Mouse (Mus musculus): Measurements from ENCODE around the gene Vps51. TPM values are rescaled to one million over a fixed set of nuclear protein-coding genes. Genes with fewer than 3 reads are reported as not detected.

The Vps51 gene
- polyA plus RNA-seq, 1 experiment from 2014 or later, result 77.5 TPM

DNA sequence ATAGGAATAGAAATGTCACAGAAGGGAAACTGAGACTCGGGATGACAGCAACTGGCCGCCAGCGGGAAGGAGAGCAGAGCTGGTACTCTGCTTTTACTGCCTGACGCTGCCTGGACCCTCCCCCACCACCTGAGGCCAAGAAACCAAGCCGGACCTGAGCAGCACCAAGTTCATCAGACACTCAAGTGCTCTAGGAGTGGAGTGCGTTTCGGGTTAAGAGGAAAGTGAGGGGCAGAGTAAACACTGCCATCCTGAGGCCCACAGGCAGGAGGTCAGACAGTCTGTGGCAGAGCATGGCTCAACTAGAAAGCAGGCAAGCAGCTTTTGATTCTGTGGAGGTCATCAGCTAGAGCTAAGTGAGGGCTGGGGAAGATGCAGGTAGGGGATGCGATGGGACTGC, 54.0 kb downstream of the Vps51 start:
- 40% methylated on average over 8 of the region's 8 CpGs for WGBS
- Histone ChIP-seq H3K4me3 (no peak overlapping the region), H3K27me3 (no peaks in the 10 kb centered on the region), H3K9ac (no peak overlapping the region), H3K9me3 (no peaks in the 10 kb centered on the region), H3K4me2 (peak overlapping the region; percentile 0; the same call in 1 of the 2 replicates), H3K36me3 (no peaks in the 10 kb centered on the region), H3K27ac (peak overlapping the region; percentile 53; the same call in 1 of the 2 replicates), H3K4me1 (peaks cover 19% of the 10 kb centered on the region)
- 0 out of 2 replicates have a peak, but pooled peaks have one; percentile 28 for ATAC-seq (ENCODE audit: borderline replicate concordance, extremely low read depth, low FRiP score, low TSS enrichment)

DNA sequence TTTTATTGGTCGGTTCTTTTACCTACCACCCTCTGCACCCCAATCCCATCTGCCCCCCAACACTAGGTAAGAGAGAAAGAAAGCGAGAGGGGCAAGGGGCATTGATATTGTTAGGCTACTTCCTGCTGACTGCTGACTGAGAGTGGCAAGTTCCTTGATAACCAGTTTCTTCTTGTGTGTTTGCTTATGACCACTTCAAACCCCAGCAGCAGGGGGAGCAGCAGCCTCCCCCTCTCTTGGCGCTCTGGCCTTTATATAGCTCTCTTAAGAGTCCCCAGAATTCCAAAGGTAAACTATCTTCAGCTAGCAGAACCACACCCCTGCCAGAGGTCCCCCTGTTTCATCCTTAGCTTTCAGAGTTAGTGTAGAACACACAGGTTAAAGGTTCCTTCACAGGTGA, 56.8 kb downstream of the Vps51 start:
- 40% methylated on average over 3 of the region's 3 CpGs for WGBS
- Histone ChIP-seq H3K4me2 (no peak overlapping the region), H3K27me3 (0 out of 2 replicates have a peak, but pooled peaks cover 5% of the 10 kb centered on the region), H3K27ac (no peak overlapping the region), H3K4me3 (no peak overlapping the region), H3K9ac (no peak overlapping the region), H3K9me3 (no peaks in the 10 kb centered on the region), H3K36me3 (no peaks in the 10 kb centered on the region), H3K4me1 (peaks cover 30% of the 10 kb centered on the region)
- no peak for ATAC-seq (ENCODE audit: borderline replicate concordance, extremely low read depth, low FRiP score, low TSS enrichment)

GRCm38 (mm10) chr19:6018142-6019089, 58.6 kb downstream of the Vps51 start:
- Histone ChIP-seq H3K27me3 (0 out of 2 replicates have a peak, but pooled peaks cover 5% of the 10 kb centered on the region), H3K4me3 (no peak overlapping the region), H3K36me3 (no peaks in the 10 kb centered on the region), H3K27ac (no peak overlapping the region), H3K9ac (no peak overlapping the region), H3K4me1 (peaks cover 26% of the 10 kb centered on the region), H3K4me2 (no peak overlapping the region), H3K9me3 (no peaks in the 10 kb centered on the region)
- ATAC-seq (ENCODE audit: borderline replicate concordance, extremely low read depth, low FRiP score, low TSS enrichment), result no peak
- 31% methylated on average over 15 of the region's 15 CpGs for WGBS

Small RNAs within 50 kb of the gene (microRNA-seq; reads per million reads assigned to microRNA genes)
- 0.74 reads per million for gene Mir6988

Other genes starting within 250 kb of the Vps51 start
- 50.7 and 53.0 TPM in 2 replicates for gene Frmd8, start 202.0 kb downstream of the Vps51 start, polyA plus RNA-seq (2015; fragmentation: Nextera tagmentation; extraction: Ambion mirVana)
- 4.2 and 5.6 TPM in 2 replicates for gene Slc25a45, start 199.4 kb downstream of the Vps51 start, polyA plus RNA-seq (2015; fragmentation: Nextera tagmentation; extraction: Ambion mirVana)
- 3.2 and 3.6 TPM in 2 replicates for gene Tigd3, start 183.1 kb downstream of the Vps51 start, polyA plus RNA-seq (2015; fragmentation: Nextera tagmentation; extraction: Ambion mirVana)
- gene Dpf2, start 164.2 kb downstream of the Vps51 start, polyA plus RNA-seq (2015; fragmentation: Nextera tagmentation; extraction: Ambion mirVana), result 142 and 147 TPM in 2 replicates
- 12.0 and 14.1 TPM in 2 replicates for gene Cdc42ep2, start 152.4 kb downstream of the Vps51 start, polyA plus RNA-seq (2015; fragmentation: Nextera tagmentation; extraction: Ambion mirVana)
- gene Pola2, start 113.0 kb downstream of the Vps51 start, polyA plus RNA-seq (2015; fragmentation: Nextera tagmentation; extraction: Ambion mirVana), result 72.3 and 75.3 TPM in 2 replicates
- gene Slc22a20, start 91.1 kb downstream of the Vps51 start, polyA plus RNA-seq (2015; fragmentation: Nextera tagmentation; extraction: Ambion mirVana), result not detected in 2 replicates
- 8.8 and 11.6 TPM in 2 replicates for gene Capn1, start 61.3 kb downstream of the Vps51 start, polyA plus RNA-seq (2015; fragmentation: Nextera tagmentation; extraction: Ambion mirVana)
- gene Syvn1, start 30.7 kb downstream of the Vps51 start, polyA plus RNA-seq (2015; fragmentation: Nextera tagmentation; extraction: Ambion mirVana), result 24.3 and 25.8 TPM in 2 replicates
- 75.8 and 76.2 TPM in 2 replicates for gene Mrpl49, start 19.4 kb downstream of the Vps51 start, polyA plus RNA-seq (2015; fragmentation: Nextera tagmentation; extraction: Ambion mirVana)
- gene Fau, start 19.4 kb downstream of the Vps51 start, polyA plus RNA-seq (2015; fragmentation: Nextera tagmentation; extraction: Ambion mirVana), result 709 and 773 TPM in 2 replicates
- gene Znhit2, start 16.0 kb downstream of the Vps51 start, polyA plus RNA-seq (2015; fragmentation: Nextera tagmentation; extraction: Ambion mirVana), result 33.5 and 33.8 TPM in 2 replicates
- 10.4 and 13.9 TPM in 2 replicates for gene Tm7sf2, start 8.9 kb downstream of the Vps51 start, polyA plus RNA-seq (2015; fragmentation: Nextera tagmentation; extraction: Ambion mirVana)
- not detected in 2 replicates for gene Tmem262, start 2.8 kb upstream of the Vps51 start, polyA plus RNA-seq (2015; fragmentation: Nextera tagmentation; extraction: Ambion mirVana)
- 1.1 and 1.5 TPM in 2 replicates for gene Gm28374, start 5.0 kb upstream of the Vps51 start, polyA plus RNA-seq (2015; fragmentation: Nextera tagmentation; extraction: Ambion mirVana)
- gene Zfpl1, start 7.7 kb upstream of the Vps51 start, polyA plus RNA-seq (2015; fragmentation: Nextera tagmentation; extraction: Ambion mirVana), result 74.0 and 78.4 TPM in 2 replicates
- 47.2 and 48.1 TPM in 2 replicates for gene Cdca5, start 7.8 kb upstream of the Vps51 start, polyA plus RNA-seq (2015; fragmentation: Nextera tagmentation; extraction: Ambion mirVana)
- gene AC131692.1, start 17.2 kb upstream of the Vps51 start, polyA plus RNA-seq (2015; fragmentation: Nextera tagmentation; extraction: Ambion mirVana), result 0.21 and 0.26 TPM in 2 replicates
- 0.34 and 0.41 TPM in 2 replicates for gene Naaladl1, start 28.6 kb upstream of the Vps51 start, polyA plus RNA-seq (2015; fragmentation: Nextera tagmentation; extraction: Ambion mirVana)
- 48.6 and 49.8 TPM in 2 replicates for gene Sac3d1, start 41.4 kb upstream of the Vps51 start, polyA plus RNA-seq (2015; fragmentation: Nextera tagmentation; extraction: Ambion mirVana)
- 33.1 TPM in 2 replicates for gene Snx15, start 51.1 kb upstream of the Vps51 start, polyA plus RNA-seq (2015; fragmentation: Nextera tagmentation; extraction: Ambion mirVana)
- gene Batf2, start 63.8 kb upstream of the Vps51 start, polyA plus RNA-seq (2015; fragmentation: Nextera tagmentation; extraction: Ambion mirVana), result 0.42 and 0.56 TPM in 2 replicates
- gene Arl2, start 64.3 kb upstream of the Vps51 start, polyA plus RNA-seq (2015; fragmentation: Nextera tagmentation; extraction: Ambion mirVana), result 96.9 and 106 TPM in 2 replicates
- not detected in 2 replicates for gene Majin, start 107.2 kb upstream of the Vps51 start, polyA plus RNA-seq (2015; fragmentation: Nextera tagmentation; extraction: Ambion mirVana)
- gene Gpha2, start 149.1 kb upstream of the Vps51 start, polyA plus RNA-seq (2015; fragmentation: Nextera tagmentation; extraction: Ambion mirVana), result 0.48 TPM in 1 of 2 replicates, not detected in the other
- gene Ppp2r5b, start 158.6 kb upstream of the Vps51 start, polyA plus RNA-seq (2015; fragmentation: Nextera tagmentation; extraction: Ambion mirVana), result 17.1 and 19.2 TPM in 2 replicates
- 8.9 and 9.3 TPM in 2 replicates for gene Atg2a, start 164.4 kb upstream of the Vps51 start, polyA plus RNA-seq (2015; fragmentation: Nextera tagmentation; extraction: Ambion mirVana)
- 66.7 and 76.1 TPM in 2 replicates for gene Ehd1, start 199.5 kb upstream of the Vps51 start, polyA plus RNA-seq (2015; fragmentation: Nextera tagmentation; extraction: Ambion mirVana)
- 0.77 and 0.92 TPM in 2 replicates for gene Cdc42bpg, start 229.2 kb upstream of the Vps51 start, polyA plus RNA-seq (2015; fragmentation: Nextera tagmentation; extraction: Ambion mirVana)

All from lung, embryonic 15.5 days (tissue).